Mouse (Mus musculus): ENCODE data around the gene Psg23. TPM values are rescaled to one million over a fixed set of nuclear protein-coding genes. Genes with fewer than 3 reads are reported as not detected.

Psg23 gene
- polyA plus RNA-seq (2015; fragmentation: Nextera tagmentation; extraction: Ambion mirVana): not detected in 2 replicates

DNA sequence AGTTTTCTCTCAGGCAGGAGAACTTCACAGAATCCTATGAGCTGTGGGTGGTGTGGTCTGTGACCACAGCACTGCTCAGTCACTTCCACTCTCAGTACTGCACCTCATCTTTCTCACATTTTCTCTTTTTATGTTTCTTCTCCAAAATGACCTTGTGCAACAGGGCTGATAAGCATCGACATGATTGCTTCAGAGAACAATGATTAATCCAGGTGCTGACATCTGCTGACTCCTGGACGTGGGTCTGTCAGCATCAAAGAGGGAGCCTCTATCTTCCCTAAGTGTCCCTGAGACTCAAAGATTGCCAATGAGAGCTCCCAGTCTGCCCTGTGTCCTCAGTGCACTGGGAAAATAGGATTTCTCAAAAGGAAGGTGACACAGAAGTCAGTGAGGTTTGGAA, at the start of gene Psg23:
TSS of gene Psg23 (minus strand) at position 101 of the 400 bp plus-strand sequence.

DNA sequence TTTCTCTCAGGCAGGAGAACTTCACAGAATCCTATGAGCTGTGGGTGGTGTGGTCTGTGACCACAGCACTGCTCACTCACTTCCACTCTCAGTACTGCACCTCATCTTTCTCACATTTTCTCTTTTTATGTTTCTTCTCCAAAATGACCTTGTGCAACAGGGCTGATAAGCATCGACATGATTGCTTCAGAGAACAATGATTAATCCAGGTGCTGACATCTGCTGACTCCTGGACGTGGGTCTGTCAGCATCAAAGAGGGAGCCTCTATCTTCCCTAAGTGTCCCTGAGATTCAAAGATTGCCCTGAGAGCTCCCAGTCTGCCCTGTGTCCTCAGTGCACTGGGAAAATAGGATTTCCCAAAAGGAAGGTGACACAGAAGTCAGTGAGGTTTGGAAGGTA, 40.3 kb upstream of the Psg23 start, which contains the start of gene Psg21:
TSS of gene Psg21 (minus strand) at position 101 of the 400 bp plus-strand sequence.

DNA sequence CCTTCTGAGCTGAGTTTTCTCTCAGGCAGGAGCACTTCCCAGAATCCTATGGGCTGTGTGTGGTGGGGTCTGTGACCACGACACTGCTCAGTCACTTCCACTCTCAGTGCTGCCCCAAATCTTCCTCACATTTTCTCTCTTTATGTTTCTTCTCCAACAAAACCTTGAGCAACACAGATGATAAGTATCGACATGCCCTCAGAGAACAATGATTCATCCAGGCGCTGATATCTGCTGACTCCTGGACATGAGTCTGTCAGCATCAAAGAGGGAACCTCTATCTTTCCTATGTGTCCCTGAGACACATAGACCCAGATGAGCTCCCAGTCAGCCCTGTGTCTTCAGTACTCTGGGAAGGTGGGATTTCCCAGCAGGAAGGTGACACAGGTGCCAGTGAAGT, 49.1 kb downstream of the Psg23 start, which contains the start of gene Psg27:
TSS of gene Psg27 (minus strand) at position 101 of the 400 bp plus-strand sequence.

Other genes starting within 250 kb of the Psg23 start
- gene Psg28, start 184.5 kb downstream of the Psg23 start, polyA plus RNA-seq (2015; fragmentation: Nextera tagmentation; extraction: Ambion mirVana): not detected in 2 replicates
- not detected in 2 replicates for gene Psg26, start 132.3 kb downstream of the Psg23 start, polyA plus RNA-seq (2015; fragmentation: Nextera tagmentation; extraction: Ambion mirVana)
- not detected in 2 replicates for gene Psg25, start 84.2 kb downstream of the Psg23 start, polyA plus RNA-seq (2015; fragmentation: Nextera tagmentation; extraction: Ambion mirVana)
- not detected in 2 replicates for gene Psg27, start 49.2 kb downstream of the Psg23 start, polyA plus RNA-seq (2015; fragmentation: Nextera tagmentation; extraction: Ambion mirVana)
- gene Psg21, start 40.2 kb upstream of the Psg23 start, polyA plus RNA-seq (2015; fragmentation: Nextera tagmentation; extraction: Ambion mirVana): not detected in 2 replicates
- gene Psg20, start 69.7 kb upstream of the Psg23 start, polyA plus RNA-seq (2015; fragmentation: Nextera tagmentation; extraction: Ambion mirVana): not detected in 2 replicates
- 0.08 TPM in 1 of 2 replicates, not detected in the other for gene Psg22, start 101.6 kb upstream of the Psg23 start, polyA plus RNA-seq (2015; fragmentation: Nextera tagmentation; extraction: Ambion mirVana)
- gene Psg19, start 182.0 kb upstream of the Psg23 start, polyA plus RNA-seq (2015; fragmentation: Nextera tagmentation; extraction: Ambion mirVana): not detected in 2 replicates
- not detected in 2 replicates for gene Psg17, start 205.1 kb upstream of the Psg23 start, polyA plus RNA-seq (2015; fragmentation: Nextera tagmentation; extraction: Ambion mirVana)
- gene Mill2, start 223.5 kb upstream of the Psg23 start, polyA plus RNA-seq (2015; fragmentation: Nextera tagmentation; extraction: Ambion mirVana): 0.60 and 0.80 TPM in 2 replicates